Mouse (Mus musculus) embryonic facial prominence, embryonic 15.5 days (tissue): Measurements from ENCODE around the gene Unc93a2. TPM values are rescaled to one million over a fixed set of nuclear protein-coding genes. Genes with fewer than 3 reads are reported as not detected.
"Not testable (repeated sequence)": the region's sequence is repeated elsewhere in the genome, so short reads cannot be mapped to it uniquely, and the experiment has no call there.

Experiments used
- ATAC-seq: fragments of 200-750 bp; cut with Nextera tagmentation; 2 replicates; pipeline ENCODE4 v1.8.0; 2017; ENCODE audit warnings: low read depth, moderate TSS enrichment; ENCODE audit not compliant: insufficient number of reproducible peaks, low FRiP score, low TSS enrichment
- H3K27ac ChIP-seq: fragments of 300-500 bp; sonication (generic); replicated peaks from 2 replicates; pipeline ENCODE4 v1.5.1; 2015; ENCODE audit warnings: mild to moderate bottlenecking, inconsistent platforms
- H3K27me3 ChIP-seq: fragments of 300-500 bp; sonication (generic); 2 replicates; pipeline ENCODE4 v1.6.1; 2015; ENCODE audit warnings: inconsistent platforms
- H3K36me3 ChIP-seq: fragments of 300-500 bp; sonication (generic); 2 replicates; pipeline ENCODE4 v1.6.1; 2015; ENCODE audit warnings: mild to moderate bottlenecking, inconsistent platforms
- H3K4me1 ChIP-seq: fragments of 300-500 bp; sonication (generic); 2 replicates; pipeline ENCODE4 v1.6.1; 2015; ENCODE audit warnings: inconsistent platforms
- H3K4me2 ChIP-seq: fragments of 300-500 bp; sonication (generic); replicated peaks from 2 replicates; pipeline ENCODE4 v1.6.1; 2015; ENCODE audit warnings: mild to moderate bottlenecking, inconsistent platforms
- H3K4me3 ChIP-seq: fragments of 300-500 bp; sonication (generic); replicated peaks from 2 replicates; pipeline ENCODE4 v1.5.1; 2015; ENCODE audit warnings: mild to moderate bottlenecking, inconsistent platforms
- H3K9ac ChIP-seq: fragments of 300-500 bp; sonication (generic); 2 replicates; pipeline ENCODE4 v1.6.1; 2015; ENCODE audit warnings: inconsistent platforms
- H3K9me3 ChIP-seq: fragments of 300-500 bp; sonication (generic); replicated peaks from 2 replicates; pipeline ENCODE4 v1.6.1; 2016; ENCODE audit warnings: inconsistent platforms
- WGBS: fragments of 180-500 bp; shearing (Covaris S2); methylation state at CpG from one replicate; pipeline ENCODE4 v1.1.7; 2015; 5-methylcytosine and 5-hydroxymethylcytosine counted together
- polyA plus RNA-seq: library from polyadenylated mRNA; unstranded; fragments of >200 nt; fragmentation: Nextera tagmentation; extraction: Ambion mirVana; gene quantifications from 2 replicates; pipeline ENCODE4 v1.2.1, GENCODE M21; 2015

The Unc93a2 gene
- polyA plus RNA-seq, 1 experiment from 2014 or later: 0.23 TPM

- H3K4me3 ChIP-seq, H3K27me3 ChIP-seq, H3K9me3 ChIP-seq, ATAC-seq, H3K27ac ChIP-seq, H3K9ac ChIP-seq, H3K4me2 ChIP-seq, H3K36me3 ChIP-seq, H3K4me1 ChIP-seq: not testable (repeated sequence)
- WGBS: 79% methylated on average over 7 of the region's 8 CpGs
These were observed 69.4 kb downstream of the Unc93a2 start for GRCm38 (mm10) chr17:7315693-7316382.

Other genes starting within 250 kb of the Unc93a2 start
- 9.1 and 9.8 TPM in 2 replicates for gene Rps6ka2, start 215.3 kb downstream of the Unc93a2 start, polyA plus RNA-seq
- not detected in 2 replicates for gene Tcp10a, start 60.8 kb downstream of the Unc93a2 start, polyA plus RNA-seq
- gene Ttll2, start 32.8 kb downstream of the Unc93a2 start, polyA plus RNA-seq: 0.16 TPM in 1 of 2 replicates, not detected in the other
- not detected in 2 replicates for gene Gm49630, start 13.5 kb downstream of the Unc93a2 start, polyA plus RNA-seq